In the genomic region with DNA sequence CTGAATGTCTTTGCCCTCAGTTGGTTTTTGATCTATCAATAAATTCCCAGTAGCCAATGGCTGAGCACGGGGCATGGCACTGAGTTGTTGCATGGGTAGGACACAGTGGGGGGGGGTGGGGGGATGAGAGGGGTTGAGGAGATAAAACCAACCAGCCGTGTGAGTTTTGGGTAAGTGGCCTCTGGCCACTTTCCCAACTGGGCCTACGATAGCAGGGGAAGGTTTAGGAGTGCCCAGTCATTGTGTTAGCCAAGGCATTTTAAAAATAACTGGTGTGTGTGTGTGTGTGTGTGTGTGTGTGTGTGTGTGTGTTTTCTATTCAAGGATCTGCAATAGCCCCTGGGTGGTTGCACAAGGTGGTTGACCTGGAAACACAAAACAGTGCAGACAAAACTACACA, we compare ENCODE assay signal across 18 mouse cellular contexts. TPM values are rescaled to one million over a fixed set of nuclear protein-coding genes. Genes with fewer than 3 reads are reported as not detected.
DNase-seq lines count a peak whose midpoint lies in the region; ATAC-seq lines count a peak whose summit lies in the region.
"Had no signal": no experiment of that assay in that cellular context is flagged by ENCODE, and none has a peak within 500 bp of the region (broad histone marks: within the 10 kb centered on the region; RNA-seq: fewer than 3 reads in every experiment).

No protein-coding gene starts in this region.

- no peak overlapping the region for H3K4me2 ChIP-seq in forebrain, embryonic 12.5 days
- no peak overlapping the region for H3K4me2 ChIP-seq in forebrain, embryonic 13.5 days
- H3K4me2 ChIP-seq: midbrain, embryonic 15.5 days had no signal

- H3K27ac ChIP-seq in forebrain, embryonic 12.5 days, result no peak overlapping the region
- no peak overlapping the region for H3K27ac ChIP-seq in forebrain, embryonic 13.5 days
- H3K27ac ChIP-seq: midbrain, embryonic 15.5 days had no signal

- no peak overlapping the region for H3K4me3 ChIP-seq in forebrain, embryonic 12.5 days (replicated peaks)
- no peak overlapping the region for H3K4me3 ChIP-seq in forebrain, embryonic 13.5 days
- H3K4me3 ChIP-seq: limb, embryonic 13.5 days; midbrain, embryonic 15.5 days; neural tube, embryonic 15.5 days had no signal

- WGBS in forebrain, embryonic 12.5 days, result 6% methylated on average over 3 of the region's 3 CpGs
- 10% methylated on average over 3 of the region's 3 CpGs for WGBS in forebrain, embryonic 13.5 days

- H3K9me3 ChIP-seq in forebrain, embryonic 12.5 days, result no peaks in the 10 kb centered on the region
- no peaks in the 10 kb centered on the region for H3K9me3 ChIP-seq in forebrain, embryonic 13.5 days (replicated peaks)
- H3K9me3 ChIP-seq: midbrain, embryonic 15.5 days; neural tube, embryonic 15.5 days had no signal

- 0 out of 2 replicates have a peak, but pooled peaks have one; percentile 25 for ATAC-seq in forebrain, embryonic 12.5 days (ENCODE audit: low FRiP score)
- no peak for ATAC-seq in forebrain, embryonic 13.5 days
- ATAC-seq: forebrain, embryonic 16.5 days; hindbrain, embryonic 16.5 days had no signal

- peak; percentile 27 for DNase-seq in retina, postnatal 1 day
- DNase-seq in retina, embryonic 14.5 days (ENCODE audit: low spot score), result no peak
- DNase-seq in liver, result peak; percentile 33
- no peak for DNase-seq in layer of hippocampus, adult 18-20 months (ENCODE audit: low spot score in 2 of 2)
- no peak for DNase-seq in gastrocnemius, postnatal 10 days
- no peak for DNase-seq in urinary bladder, postnatal 4 days (ENCODE audit: low spot score in 2 of 2)
- DNase-seq: cerebellum, adult 8-10 months; gastrocnemius, postnatal 14 days; kidney, postnatal 10 days; lung, postnatal 4 days; thymus, postnatal 14 days had no signal

- H3K4me1 ChIP-seq in forebrain, embryonic 12.5 days, result peaks cover 18% of the 10 kb centered on the region
- H3K4me1 ChIP-seq in forebrain, embryonic 13.5 days, result peaks cover 18% of the 10 kb centered on the region

- no peak overlapping the region for H3K9ac ChIP-seq in forebrain, embryonic 12.5 days
- no peak overlapping the region for H3K9ac ChIP-seq in forebrain, embryonic 13.5 days
- H3K9ac ChIP-seq: limb, embryonic 13.5 days; midbrain, embryonic 15.5 days; neural tube, embryonic 15.5 days had no signal

- H3K27me3 ChIP-seq in forebrain, embryonic 12.5 days, result no peaks in the 10 kb centered on the region
- no peaks in the 10 kb centered on the region for H3K27me3 ChIP-seq in forebrain, embryonic 13.5 days
- H3K27me3 ChIP-seq: limb, embryonic 13.5 days; midbrain, embryonic 15.5 days; neural tube, embryonic 15.5 days had no signal

- no peaks in the 10 kb centered on the region for H3K36me3 ChIP-seq in forebrain, embryonic 12.5 days (replicated peaks)
- H3K36me3 ChIP-seq in forebrain, embryonic 13.5 days (ENCODE audit: poor library complexity, severe bottlenecking), result no peaks in the 10 kb centered on the region
- H3K36me3 ChIP-seq: limb, embryonic 13.5 days; midbrain, embryonic 15.5 days; neural tube, embryonic 15.5 days had no signal

RNA-seq across cellular contexts. Expression of a gene that starts 12.4 kb away (rescaled TPM):
- 79.0 and 84.5 TPM in 2 replicates for polyA plus RNA-seq in forebrain, embryonic 12.5 days (2016; fragmentation: Nextera tagmentation; extraction: Ambion mirVana)
- polyA plus RNA-seq in forebrain, embryonic 13.5 days (2015; fragmentation: Nextera tagmentation; extraction: Ambion mirVana), result 57.5 and 66.4 TPM in 2 replicates
- total RNA-seq in layer of hippocampus, adult 18-20 months (2021), result 100 to 1,000 TPM; 189 to 191 TPM
- 10 to 100 TPM; 69.4 to 75.0 TPM for total RNA-seq in gastrocnemius, postnatal 10 days (2021)

RNA-seq across cellular contexts. Expression of a gene that starts 21.9 kb away (rescaled TPM):
- polyA plus RNA-seq in forebrain, embryonic 12.5 days (2016; fragmentation: Nextera tagmentation; extraction: Ambion mirVana), result 1.5 and 2.1 TPM in 2 replicates
- 2.1 TPM in 2 replicates for polyA plus RNA-seq in forebrain, embryonic 13.5 days (2015; fragmentation: Nextera tagmentation; extraction: Ambion mirVana)
- total RNA-seq in layer of hippocampus, adult 18-20 months (2021), result 10 to 100 TPM; 14.3 to 17.7 TPM
- total RNA-seq in gastrocnemius, postnatal 10 days (2021), result 10 to 100 TPM; 48.0 to 51.9 TPM

RNA-seq across cellular contexts. Expression of a gene that starts 58.4 kb away (rescaled TPM):
- 617 and 631 TPM in 2 replicates for polyA plus RNA-seq in forebrain, embryonic 12.5 days (2016; fragmentation: Nextera tagmentation; extraction: Ambion mirVana)
- polyA plus RNA-seq in forebrain, embryonic 13.5 days (2015; fragmentation: Nextera tagmentation; extraction: Ambion mirVana), result 600 and 616 TPM in 2 replicates
- total RNA-seq in layer of hippocampus, adult 18-20 months (2021), result 100 to 1,000 TPM; 240 to 245 TPM
- total RNA-seq in gastrocnemius, postnatal 10 days (2021), result 100 to 1,000 TPM; 248 to 264 TPM

RNA-seq across cellular contexts. Expression of a gene that starts 58.4 kb away (rescaled TPM):
- polyA plus RNA-seq in forebrain, embryonic 12.5 days (2016; fragmentation: Nextera tagmentation; extraction: Ambion mirVana), result 12.5 and 13.2 TPM in 2 replicates
- polyA plus RNA-seq in forebrain, embryonic 13.5 days (2015; fragmentation: Nextera tagmentation; extraction: Ambion mirVana), result 12.0 and 13.8 TPM in 2 replicates
- 10 to 100 TPM; 12.5 to 12.6 TPM for total RNA-seq in layer of hippocampus, adult 18-20 months (2021)
- total RNA-seq in gastrocnemius, postnatal 10 days (2021), result 10 to 100 TPM; 11.4 to 12.6 TPM

Comparison
In these comparisons a context has a peak if more than half of its experiments do, and no peak if none do; other contexts are left out.
1. DNase-seq: peak in retina, postnatal 1 day (single experiment) and liver (single experiment); none in retina, embryonic 14.5 days (single experiment), layer of hippocampus, adult 18-20 months (0 of 2), gastrocnemius, postnatal 10 days (single experiment) and urinary bladder, postnatal 4 days (0 of 2).